Mouse (Mus musculus) retina, postnatal 7 days (tissue): ENCODE data around the gene 9430038I01Rik.
"Not testable (repeated sequence)": the region's sequence is repeated elsewhere in the genome, so short reads cannot be mapped to it uniquely, and the experiment has no call there.

ENCODE experiments used
- DNase-seq: peaks from one replicate; pipeline ENCODE4 v3.0.0-alpha.2; 2012; ENCODE audit warnings: low read depth, low spot score

9430038I01Rik gene

GRCm38 (mm10) chr7:137410337-137411197 is at the start of gene 9430038I01Rik:
Gene 9430038I01Rik, minus strand, starts transcription at chr7:137410762.
- DNase-seq = peak; percentile 86

- DNase-seq = no peak
Observed at GRCm38 (mm10) chr7:137445321-137445720, 34.8 kb upstream of the 9430038I01Rik start.

GRCm38 (mm10) chr7:137442951-137443350 is 32.4 kb upstream of the 9430038I01Rik start:
- DNase-seq = no peak

DNA sequence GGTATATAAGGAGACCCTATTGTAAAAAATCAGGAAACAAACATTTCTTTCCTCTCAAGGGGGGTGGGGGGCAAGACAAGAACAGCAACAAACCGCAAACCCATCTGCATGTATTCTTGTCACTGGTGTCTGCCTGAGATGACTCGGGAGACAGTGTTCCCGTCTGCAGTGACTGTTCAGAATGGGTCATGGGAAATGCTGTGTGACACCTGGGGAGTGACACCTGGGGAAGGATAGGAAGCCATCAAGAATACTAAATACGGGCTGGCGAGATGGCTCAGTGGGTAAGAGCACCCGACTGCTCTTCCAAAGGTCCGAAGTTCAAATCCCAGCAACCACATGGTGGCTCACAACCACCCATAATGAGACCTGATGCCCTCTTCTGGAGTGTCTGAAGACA is 28.4 kb upstream of the 9430038I01Rik start:
- not testable (repeated sequence) for DNase-seq

GRCm38 (mm10) chr7:137438179-137438550 is 27.6 kb upstream of the 9430038I01Rik start:
- no peak for DNase-seq

- peak; percentile 83 for DNase-seq
Observed at GRCm38 (mm10) chr7:137437440-137438178, 27.0 kb upstream of the 9430038I01Rik start, which contains the start of gene Glrx3. Gene Glrx3, plus strand, starts transcription at chr7:137437614.

GRCm38 (mm10) chr7:137436901-137437300 is 26.3 kb upstream of the 9430038I01Rik start:
- DNase-seq = no peak

DNA sequence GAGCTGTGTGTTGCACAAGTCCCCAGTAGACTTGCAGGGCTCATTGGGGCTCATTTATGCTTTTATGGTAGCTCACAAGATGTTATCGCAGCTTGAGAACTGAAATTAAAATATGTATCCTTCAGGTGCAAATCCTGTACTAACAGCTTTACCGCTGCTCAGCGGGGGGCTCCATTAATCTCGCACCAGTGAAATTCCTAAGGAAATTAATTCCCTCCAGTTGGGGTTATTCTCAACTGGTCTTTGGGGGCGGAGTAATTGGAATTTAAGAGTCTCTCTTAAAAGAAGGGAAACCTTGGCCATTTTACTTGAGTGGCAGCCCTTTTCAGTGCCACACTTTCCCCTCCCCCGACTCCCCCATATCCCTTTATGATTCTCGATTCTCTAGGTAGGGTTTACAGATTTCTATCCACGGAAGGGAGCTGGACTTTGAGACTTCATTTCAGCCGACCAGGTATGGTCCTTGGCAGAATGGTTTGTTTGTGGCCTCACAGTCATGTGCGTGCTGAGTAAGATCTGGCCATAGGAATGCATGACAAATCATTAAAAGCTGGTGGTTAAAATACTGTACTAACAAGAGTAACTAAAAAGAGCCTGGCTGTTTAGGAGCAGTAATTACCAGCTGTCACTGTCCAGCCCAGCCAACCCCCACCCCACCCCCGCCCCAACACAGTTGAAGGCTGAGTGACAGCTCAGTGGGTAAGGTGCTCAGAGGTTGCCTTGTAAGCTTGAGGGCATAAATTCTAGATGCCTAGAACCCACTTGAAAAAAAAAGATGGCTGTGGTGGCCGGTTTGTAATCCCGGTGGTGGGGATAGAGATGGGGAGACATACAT is 21.4 kb upstream of the 9430038I01Rik start:
- DNase-seq = no peak

- no peak for DNase-seq
Observed at GRCm38 (mm10) chr7:137426693-137427092, 16.1 kb upstream of the 9430038I01Rik start.

- DNase-seq = no peak
Observed at GRCm38 (mm10) chr7:137421236-137421635, 10.7 kb upstream of the 9430038I01Rik start.

DNA sequence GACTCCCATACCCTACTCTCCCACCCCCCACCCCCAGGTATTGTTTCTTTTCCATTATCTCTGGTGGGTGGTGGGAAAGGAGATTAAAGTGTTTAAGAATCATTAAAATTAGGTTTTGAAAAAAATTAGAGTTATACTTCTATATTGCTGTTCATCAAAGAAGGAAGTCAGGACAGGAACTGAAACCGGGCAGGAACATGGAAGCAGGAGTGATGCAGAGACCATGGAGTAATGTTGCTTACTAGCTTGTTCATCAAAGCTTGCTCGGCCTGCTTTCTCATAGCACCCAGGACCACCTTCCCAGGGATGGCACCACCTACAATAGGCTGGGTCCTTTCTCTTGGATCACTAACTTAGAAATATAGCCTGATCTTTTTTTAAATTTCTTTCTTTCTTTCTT is 10.0 kb upstream of the 9430038I01Rik start:
- DNase-seq = no peak

- DNase-seq = no peak
Observed at GRCm38 (mm10) chr7:137414710-137415109, 4.1 kb upstream of the 9430038I01Rik start.

GRCm38 (mm10) chr7:137407428-137408058 is 3.0 kb downstream of the 9430038I01Rik start:
- DNase-seq = no peak

DNA sequence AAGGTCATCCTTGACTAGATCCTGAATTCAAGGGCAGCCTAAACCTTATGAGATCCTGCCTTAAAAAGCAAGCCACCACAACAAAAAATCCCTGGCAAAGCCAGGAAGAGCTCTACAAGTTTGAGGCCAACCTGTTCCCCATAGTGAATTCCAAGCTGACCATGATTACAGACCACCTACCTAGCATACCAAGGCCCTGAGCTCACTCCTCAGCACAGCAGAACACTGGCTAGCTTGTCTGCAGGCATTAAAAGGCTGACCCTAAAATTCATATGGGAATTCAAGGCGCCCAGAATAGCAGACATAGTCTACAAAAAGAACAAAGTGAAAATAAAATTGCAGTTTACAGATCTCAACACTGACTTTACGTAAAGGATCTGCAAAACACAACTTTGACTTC is 6.4 kb downstream of the 9430038I01Rik start:
- DNase-seq = no peak

DNA sequence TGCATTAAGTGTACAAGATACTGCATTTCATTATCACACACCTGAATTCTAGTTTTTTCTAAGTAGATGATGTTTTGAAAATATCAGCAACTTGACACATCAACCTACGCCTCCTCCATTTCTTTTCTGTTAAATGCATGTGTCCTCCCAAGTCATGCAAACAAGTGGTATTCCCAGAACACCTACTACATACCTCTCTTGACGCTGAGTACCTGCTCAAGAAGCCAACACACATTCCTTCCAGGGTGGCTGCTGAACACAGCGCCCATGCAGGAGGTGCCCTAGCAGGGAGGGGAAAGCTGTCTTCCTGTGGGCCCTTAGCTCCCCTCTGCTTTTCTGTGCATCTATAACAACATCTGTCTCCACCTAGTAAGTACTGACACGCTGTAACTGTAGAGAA is 11.6 kb downstream of the 9430038I01Rik start:
- DNase-seq = no peak

DNA sequence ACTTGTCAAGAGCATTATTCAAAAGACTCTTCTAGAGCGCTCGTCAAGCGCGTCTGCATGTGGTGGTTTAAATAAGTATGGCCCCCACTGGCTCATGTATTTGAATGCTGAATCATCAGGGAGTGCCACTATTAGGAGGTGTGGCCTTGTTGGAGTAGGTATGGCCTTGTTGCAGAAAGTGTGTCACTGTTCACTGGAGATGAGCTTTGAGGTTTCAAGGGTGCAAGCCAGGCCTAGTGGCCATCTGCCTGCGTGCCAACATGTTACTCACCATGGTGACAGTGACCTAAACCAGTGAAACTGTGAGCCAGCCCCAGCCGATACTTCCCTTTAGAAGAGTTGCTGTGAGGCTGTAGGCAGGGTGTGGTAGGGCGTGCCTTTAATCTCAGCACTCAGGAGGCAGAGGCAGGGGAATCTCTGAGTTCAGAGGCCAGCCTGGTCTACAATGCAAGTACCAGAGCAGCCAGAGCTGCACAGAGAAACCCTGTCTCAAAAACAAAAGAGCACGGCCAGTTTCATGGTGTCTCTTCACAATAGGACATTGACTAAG is 13.1 kb downstream of the 9430038I01Rik start:
- no peak for DNase-seq

DNA sequence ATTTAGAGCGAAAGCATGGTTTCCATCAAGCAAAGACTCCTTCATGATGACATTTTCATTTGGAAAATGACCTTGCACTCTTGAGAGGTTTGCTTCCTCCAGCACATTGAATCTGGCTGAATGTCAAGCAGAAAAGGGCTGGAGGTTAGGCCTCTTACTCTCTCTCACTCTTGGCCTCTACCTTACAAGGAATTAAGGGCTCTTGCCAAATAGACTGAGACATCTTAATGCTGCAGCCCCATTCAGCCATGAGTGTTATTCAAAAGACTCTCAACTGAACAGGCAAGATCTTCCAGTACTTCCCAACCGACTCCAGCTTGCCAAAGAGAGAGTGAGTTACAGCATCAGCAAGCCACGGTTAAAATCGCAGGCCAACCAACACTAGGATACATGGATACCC is 15.1 kb downstream of the 9430038I01Rik start:
- no peak for DNase-seq

DNA sequence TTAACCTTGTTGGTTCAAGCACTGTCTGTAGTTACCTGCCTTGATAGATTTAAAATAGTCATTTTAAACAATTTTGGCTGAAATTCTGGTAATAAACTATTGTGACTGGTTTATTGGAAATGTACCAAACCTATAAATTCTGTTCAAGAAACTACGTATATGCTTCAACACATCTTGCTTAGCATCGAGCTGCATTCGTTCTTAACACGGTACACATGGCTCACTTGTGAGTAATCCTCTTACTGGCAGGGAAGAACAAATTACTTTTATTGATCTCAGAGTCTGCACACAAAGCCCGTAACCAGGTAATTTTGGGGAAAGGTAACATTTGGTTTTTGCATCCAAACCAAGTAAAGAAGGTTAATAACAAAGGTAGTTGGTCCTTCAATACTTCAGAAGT is 22.7 kb downstream of the 9430038I01Rik start:
- DNase-seq = no peak

- DNase-seq = no peak
Observed at GRCm38 (mm10) chr7:137374996-137375395, 35.6 kb downstream of the 9430038I01Rik start.

DNA sequence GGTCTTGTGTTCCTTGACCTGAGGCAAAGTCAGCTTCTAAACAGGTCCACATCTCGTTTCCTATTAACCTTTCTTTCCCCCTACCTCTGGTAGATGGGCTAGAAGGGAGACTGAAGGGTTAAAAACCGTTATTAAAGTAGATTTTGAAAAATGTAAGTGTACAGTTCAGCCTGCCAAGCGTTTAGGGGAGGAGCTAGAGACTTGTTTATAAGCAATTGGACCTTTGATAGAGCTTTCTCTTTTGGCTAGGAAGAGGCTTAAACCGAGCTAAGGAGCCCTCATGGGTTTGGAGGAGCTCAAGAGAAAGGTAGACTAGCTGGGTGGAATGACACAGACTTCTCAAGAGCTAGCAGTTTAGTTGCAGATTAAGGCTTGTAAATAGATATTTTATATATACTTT is 38.8 kb downstream of the 9430038I01Rik start:
- DNase-seq = no peak

DNA sequence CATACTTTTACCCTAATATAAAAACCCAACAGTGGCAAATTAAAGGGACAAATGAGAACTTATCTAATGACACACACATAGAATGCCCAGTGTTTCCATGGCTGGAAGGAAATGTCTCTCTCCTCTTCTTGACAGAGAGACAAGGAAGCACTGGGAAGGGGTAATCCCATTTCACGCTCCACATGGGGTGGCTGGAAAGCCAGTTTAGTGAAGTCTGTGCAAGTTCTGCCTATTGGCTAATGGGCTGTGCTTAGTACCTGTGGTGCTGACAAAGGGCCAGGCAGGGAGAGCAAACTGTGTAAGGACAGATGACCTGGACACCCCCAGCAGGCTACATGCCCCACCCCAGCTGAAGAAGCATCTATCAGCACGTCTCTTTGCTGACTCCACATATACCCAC is 40.4 kb downstream of the 9430038I01Rik start:
- no peak for DNase-seq
